Mouse (Mus musculus) kidney, postnatal 25 days (tissue): ENCODE measurements at regions not wholly inside any gene's neighbourhood (a gene's known extent, or its start where the extent isn't known, plus 50 kb on each side); places are given as distances from the start of the nearest gene placed in this dataset.

Experiments used
- DNase-seq, 2 experiments: peaks; one replicate each; pipeline ENCODE4 v3.0.0; 2021; ENCODE audit warnings: mixed read lengths in 2 of 2

- no peak for DNase-seq
Observed at GRCm38 (mm10) chr6:117510026-117510425, 331.0 kb upstream of the Zfp637 start.

GRCm38 (mm10) chr6:117514831-117515230 lies 326.1 kb upstream of the Zfp637 start:
- DNase-seq: no peak

- no peak for DNase-seq
Observed at GRCm38 (mm10) chr6:117516906-117517305, 324.1 kb upstream of the Zfp637 start.

GRCm38 (mm10) chr6:117518939-117519338 lies 322.0 kb upstream of the Zfp637 start:
- no peak for DNase-seq

DNA sequence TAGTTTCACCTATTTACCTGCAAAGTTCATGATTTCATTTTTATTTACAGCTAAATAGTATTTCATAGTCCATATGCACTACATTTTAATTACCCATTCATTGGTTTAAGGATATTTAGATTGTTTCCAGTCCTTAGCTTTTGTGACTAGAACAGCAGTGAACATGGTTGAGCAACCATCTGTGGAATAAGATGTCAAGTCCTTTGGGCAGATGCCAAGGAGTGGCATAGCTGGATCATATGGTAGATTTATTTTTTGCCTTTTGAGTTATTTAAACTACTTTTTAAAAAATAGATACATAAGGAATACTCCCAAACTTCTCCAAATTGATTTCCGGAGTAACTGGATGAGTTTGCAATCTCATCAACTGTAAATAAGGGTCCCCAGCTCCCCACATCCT lies 321.5 kb upstream of the Zfp637 start:
- no peak for DNase-seq

DNA sequence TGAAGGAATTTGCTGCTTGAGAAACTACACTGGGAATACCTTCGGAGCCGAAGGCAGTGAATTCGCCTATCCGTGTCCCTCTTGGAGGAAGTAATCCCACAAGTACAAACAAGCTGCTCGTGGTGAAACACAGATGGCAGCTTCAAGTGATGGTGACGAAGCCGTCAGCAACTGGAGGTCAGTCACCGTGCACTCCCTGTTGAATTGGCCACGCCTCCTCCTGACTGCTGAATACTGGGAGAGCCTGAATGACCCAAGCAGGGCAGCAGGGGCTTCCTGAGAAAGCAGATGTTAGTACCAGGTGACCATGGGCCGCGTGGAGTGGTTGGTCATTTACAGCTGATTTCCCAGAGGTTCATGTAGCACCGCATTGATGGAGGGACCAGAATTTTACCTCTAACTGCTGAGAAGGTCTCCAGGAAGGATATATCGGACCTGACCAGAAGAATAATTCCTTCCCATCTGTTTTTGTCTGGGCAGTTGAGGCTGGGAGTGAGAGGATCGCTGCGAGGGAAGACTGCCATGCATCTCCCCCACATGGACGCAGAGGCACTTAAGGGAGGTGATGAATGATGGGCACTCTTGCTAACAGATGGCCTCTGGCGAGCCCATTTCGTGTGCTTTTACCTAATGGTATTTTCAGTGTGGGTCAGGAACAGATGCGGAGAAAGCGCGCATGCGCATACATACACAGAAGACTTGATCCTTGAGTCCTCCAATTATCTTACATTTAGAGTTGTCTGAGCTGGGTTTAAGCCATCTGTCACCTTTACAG lies 314.6 kb upstream of the Zfp637 start:
- DNase-seq: no peak

- peak in 1 of 2 experiments; percentile 21 for DNase-seq
Observed at GRCm38 (mm10) chr6:117527526-117527925, 313.5 kb upstream of the Zfp637 start.

DNA sequence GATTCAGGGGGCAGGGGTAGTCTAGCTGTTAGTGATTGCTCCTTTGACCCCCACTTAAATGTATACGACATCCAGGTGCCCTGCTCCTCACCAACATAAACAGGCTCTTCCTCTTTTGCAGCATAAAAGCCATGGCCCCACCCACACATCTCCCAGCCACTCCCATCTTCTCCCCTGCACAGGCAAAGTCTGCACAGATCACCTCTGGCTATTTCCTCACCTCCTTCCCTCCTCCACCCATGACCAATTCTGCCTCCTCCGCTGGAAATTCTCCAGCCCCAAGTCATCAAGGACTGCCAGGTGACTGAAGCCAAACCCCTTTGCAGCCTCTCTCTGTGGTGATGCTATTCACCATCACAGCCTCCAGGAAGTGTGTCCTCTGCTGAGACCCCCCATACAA lies 306.8 kb upstream of the Zfp637 start:
- no peak for DNase-seq

DNA sequence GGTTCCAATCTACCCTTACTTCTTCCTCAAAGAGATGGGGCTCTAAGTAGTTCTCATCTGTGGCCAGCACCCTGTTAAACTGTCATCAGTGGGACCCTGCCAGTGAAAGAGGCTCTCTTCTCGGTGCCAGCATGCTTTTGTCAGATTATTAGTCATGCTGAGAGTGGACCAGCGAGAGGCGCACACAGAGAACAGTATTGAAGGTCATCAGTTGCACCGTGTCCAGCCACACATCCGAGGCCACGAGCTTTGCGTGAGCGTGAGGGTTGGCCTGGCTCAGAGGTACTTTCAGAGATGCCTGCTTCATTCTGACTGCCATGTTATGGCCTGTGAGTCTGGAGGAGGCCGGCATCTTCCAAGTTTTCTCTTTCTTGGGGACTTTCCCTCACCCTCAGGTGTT lies 306.0 kb upstream of the Zfp637 start:
- DNase-seq: no peak

GRCm38 (mm10) chr6:117536084-117536483 lies 304.9 kb upstream of the Zfp637 start:
- DNase-seq: no peak

DNA sequence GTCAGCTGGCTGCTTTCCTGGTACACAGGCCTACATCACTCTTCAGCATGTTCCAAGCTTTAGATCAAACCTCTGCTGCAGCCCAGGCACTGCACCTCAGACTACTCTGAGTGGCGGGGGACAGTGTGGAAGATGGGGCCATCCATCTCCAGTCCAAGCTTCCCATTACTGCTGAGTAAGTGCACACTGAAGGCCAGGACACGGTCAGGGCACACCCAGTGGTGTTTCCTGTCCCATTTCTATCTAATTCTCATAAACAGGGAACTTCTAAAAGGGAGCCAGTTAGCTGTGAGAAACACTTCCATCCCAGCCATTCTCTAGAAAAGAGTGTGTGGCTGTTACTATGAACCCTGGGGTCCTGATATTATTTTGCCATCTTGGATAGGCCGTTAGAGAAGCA lies 298.5 kb upstream of the Zfp637 start:
- no peak for DNase-seq

GRCm38 (mm10) chr6:117544276-117545196 lies 296.4 kb upstream of the Zfp637 start:
- no peak for DNase-seq

DNA sequence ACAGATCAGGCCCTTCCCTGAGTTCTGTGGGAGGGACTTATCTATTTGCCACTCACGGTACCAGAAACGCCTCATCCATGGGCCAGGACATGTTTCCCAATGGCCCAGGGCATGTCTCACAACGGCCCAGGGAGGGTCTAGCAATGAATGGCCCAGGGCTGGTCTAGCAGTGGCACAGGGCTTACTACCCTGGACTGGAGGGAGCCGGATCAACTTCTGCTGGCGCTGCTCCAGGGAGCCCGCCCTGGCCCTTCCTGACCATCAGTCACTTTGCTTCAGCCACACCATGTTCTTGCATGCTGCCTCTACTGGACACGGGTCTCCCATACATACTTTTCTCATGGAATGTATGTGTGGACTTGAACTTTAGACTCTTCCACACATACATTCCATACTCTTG lies 290.1 kb upstream of the Zfp637 start:
- no peak for DNase-seq

DNA sequence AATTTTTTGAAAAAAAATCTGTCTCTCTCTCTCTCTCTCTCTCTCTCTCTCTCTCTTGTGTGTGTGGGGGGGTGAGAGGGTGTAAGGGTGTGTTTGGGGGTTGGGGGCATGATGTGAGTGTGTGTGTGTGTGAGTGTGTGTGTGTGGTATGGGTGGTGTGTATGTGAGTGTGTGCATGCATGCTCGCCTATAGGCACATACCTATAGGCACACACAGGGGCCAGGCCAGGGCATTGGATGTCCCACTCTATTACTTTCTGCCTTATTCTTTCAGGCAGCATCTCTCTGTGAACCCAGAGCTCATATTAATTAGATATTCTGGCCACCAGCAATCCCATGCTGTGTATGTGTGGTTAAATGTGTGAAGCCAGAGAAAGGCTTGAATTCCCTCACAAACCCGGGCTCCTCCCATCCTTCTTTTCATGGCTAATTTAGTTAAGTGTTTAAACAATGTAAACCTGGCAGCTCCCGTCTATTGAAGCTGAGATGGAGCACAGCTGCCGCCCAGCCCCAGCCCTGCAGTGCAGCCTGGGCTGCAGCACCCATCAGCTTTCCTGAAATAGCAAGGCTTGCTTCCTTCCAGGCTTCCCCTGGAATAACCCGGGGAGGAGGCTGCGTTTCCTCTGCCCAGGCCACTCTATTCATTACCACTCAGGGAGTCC lies 288.8 kb upstream of the Zfp637 start:
- DNase-seq: peak; percentile 29 to 73

GRCm38 (mm10) chr6:117563159-117563558 lies 277.8 kb upstream of the Zfp637 start:
- no peak for DNase-seq

GRCm38 (mm10) chr6:117563704-117564103 lies 277.3 kb upstream of the Zfp637 start:
- no peak for DNase-seq

- no peak for DNase-seq
Observed at GRCm38 (mm10) chr6:117566786-117567185, 274.2 kb upstream of the Zfp637 start.

DNA sequence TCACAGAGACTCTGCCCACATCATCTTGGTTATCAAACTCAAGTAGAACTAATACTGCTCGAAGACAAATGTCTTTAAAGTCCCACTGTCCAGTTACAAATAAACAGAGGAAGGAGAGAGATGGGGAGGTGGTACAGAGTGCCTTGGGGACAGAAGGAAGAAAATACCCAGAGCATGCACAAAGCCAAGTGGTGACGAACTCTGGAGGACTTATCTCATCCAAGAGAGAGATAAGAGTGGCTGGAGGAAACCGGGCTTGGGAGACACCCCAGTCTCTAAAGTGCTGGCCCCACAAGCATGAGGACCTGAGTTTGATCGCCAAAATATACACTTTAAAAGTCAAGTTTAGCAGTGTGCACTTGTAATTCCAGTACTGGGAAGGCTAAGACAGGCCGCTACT lies 273.3 kb upstream of the Zfp637 start:
- DNase-seq: no peak

DNA sequence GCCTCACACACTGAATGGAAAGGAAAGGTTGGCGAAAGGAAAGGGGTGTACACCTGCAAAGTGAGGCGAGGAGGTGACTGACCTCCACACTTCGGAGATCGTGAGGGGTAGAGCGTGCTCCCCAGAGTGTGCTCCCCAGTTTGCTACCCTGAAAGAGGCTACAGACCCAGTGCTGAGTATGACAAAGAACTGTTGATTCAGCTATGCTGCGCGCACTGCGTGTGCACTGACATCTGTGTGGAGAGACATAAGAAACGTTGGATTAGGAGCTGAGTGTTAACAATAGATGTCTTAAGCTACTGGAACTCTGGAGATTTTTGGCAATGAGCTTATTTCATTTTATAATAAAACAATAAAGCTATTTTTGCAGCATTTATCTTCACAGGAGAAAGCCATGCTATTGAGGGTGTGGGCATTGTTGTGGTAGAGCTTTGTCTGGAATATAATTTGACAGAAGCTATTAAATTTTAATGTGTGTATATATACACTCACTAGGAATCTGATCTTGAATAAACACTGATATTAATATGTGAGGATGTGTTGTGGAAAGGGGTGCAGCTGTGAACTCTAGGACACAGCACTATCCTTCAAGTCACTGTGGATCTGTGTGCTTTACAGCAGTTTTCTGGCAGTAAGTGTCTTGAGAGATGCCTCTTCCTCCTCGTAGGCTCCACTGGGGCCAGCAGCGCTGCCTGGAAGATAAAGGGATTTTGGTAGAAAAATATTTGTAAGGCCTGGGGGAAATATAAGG lies 271.2 kb upstream of the Zfp637 start:
- DNase-seq: no peak

- no peak for DNase-seq
Observed at GRCm38 (mm10) chr6:117570346-117570745, 270.6 kb upstream of the Zfp637 start.

DNA sequence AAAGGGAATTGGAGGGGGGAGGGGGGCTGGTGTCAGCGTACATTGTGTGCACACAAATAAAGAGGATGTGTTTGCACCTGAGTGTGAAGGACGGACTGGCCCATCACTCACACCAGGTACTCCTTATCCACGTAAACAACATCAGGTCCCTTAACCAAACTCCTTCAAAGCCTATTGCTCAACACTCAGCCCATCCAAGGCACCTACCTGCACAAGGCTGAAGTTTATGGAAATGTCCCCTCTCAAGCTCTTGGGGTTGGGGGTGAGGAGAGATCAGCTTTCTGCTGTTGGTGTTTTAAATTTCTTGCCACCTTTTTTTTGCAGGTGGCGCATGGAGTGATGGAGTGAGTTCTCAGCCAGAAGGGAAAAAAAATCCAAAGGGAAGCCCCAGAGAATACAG lies 270.2 kb upstream of the Zfp637 start:
- no peak for DNase-seq

DNA sequence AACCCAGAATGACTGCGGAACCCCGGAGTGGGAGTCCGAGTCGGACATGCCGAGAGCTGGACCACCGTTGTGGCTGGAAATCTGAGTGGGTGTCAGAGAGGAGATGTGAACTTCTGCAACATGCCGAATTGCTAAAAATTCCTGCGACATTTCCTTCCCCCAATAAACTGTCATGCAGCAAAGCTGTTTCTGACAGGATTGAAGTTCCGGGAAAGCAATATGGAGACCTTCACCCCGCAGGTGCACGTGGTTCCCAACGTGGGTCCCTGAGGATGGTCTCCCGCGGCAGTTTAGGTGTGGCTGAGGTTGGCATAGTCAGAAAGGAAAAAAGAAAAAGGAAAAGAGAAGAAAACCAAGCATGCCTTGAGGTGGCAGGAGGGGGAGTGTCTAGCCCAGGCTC lies 269.0 kb upstream of the Zfp637 start:
- no peak for DNase-seq

- DNase-seq: no peak
Observed at GRCm38 (mm10) chr6:117573371-117573770, 267.6 kb upstream of the Zfp637 start.
